Mouse (Mus musculus): Measurements from ENCODE around the gene Mymx. TPM values are rescaled to one million over a fixed set of nuclear protein-coding genes. Genes with fewer than 3 reads are reported as not detected.
A peak's percentile ranks its signal among the peaks of the same experiment; 100 is the strongest.

The Mymx gene
- total and polyA plus RNA-seq, 3 experiments: not detected

DNA sequence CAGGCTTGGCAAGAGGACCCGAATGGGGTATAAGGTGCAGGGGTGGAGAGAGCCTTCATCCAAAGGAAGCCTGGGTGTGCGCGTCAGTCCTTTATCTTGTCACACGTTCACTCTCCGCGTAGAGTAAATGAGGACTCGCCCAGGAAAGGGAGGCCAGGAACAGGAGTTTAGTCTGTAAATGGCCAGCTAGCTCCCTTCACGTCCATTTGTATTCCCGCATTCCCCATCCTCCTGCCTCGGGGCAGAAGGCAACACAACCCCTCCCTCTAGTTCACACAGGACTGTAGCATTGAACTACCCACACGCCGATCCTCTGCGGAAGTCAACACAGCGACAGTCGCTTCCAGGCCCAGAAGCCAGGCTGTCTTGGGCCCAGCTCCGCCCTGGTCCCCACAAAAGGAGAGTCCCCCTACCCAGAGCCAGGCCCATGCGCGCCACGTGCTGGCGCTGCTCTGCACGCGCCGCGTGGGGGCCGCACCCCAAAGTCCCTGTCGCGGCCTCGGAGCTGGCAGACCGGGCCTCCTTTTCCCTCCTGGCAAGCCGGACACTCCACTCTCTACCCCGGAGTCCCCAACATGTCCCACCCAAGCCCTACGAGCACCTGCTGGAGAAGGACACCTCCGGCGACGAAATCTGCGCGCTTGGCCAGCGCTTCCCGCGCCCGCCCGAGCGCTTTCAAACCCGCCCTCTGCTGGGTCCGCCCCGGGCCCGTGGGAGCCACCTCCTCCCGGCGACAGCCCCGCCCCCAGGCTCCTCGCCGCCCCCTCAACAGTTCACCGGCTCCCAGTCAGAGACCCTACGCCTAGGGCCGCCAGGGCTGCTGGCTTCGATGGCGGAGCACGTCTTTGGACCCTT lies 6.8 kb downstream of the Mymx start:
- H3K27me3 ChIP-seq (ENCODE audit: control insufficient read depth, insufficient read depth, low read length): no peaks in the 10 kb centered on the region
- DNase-seq: peak; percentile 90 to 91
- no peaks in the 10 kb centered on the region for H3K36me3 ChIP-seq (ENCODE audit: control insufficient read depth, insufficient read depth, low read length)
- no peaks in the 10 kb centered on the region for H3K79me2 ChIP-seq (replicated peaks; ENCODE audit: control insufficient read depth, insufficient read depth, low read length)
- TF ChIP-seq POLR2A (IDR thresholded peaks at IDR 0.05; ENCODE audit: insufficient read depth, low read depth, low read length): peak; percentile 75
- TF ChIP-seq CTCF (IDR thresholded peaks at IDR 0.05): peak; percentile 26; the same call in 1 of the 2 replicates
- no peak for TF ChIP-seq EP300 (IDR thresholded peaks at IDR 0.05; ENCODE audit: insufficient read depth, low read depth, low read length)
- WGBS: under 1% methylated on average over 58 of the region's 58 CpGs
- peak overlapping the region; percentile 63 for H3K9ac ChIP-seq (ENCODE audit: low read depth, low read length)
- peak overlapping the region; percentile 79 for H3K4me3 ChIP-seq
- peaks cover 37% of the 10 kb centered on the region for H3K4me1 ChIP-seq (ENCODE audit: control insufficient read depth, insufficient read depth, low read length)
- intact Hi-C loops (cut with DNase I): no loop called here
- H3K27ac ChIP-seq: peak overlapping the region; percentile 94

DNA sequence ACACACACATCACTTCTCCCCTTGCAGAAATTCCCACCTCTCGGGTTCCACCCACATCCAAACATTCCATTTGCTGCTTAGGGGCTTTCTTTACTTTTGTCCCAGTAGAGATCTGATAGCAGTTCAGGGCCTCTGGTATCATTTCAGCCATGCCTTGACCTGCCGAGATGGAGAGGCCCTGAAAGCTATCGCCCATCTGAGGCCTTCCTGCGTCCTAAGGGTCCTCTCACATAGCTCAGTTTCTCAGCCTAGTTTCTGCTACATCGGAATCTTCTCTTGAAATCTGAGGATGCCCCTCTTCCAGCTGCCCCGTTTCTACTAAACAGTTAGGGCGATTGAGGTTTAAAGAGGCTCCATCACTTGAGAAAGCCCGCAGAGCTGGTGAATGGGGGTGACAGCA lies 7.7 kb downstream of the Mymx start:
- H3K4me1 ChIP-seq (ENCODE audit: control insufficient read depth, insufficient read depth, low read length): peaks cover 37% of the 10 kb centered on the region
- DNase-seq: peak in 1 of 2 experiments; percentile 26
- H3K9ac ChIP-seq (ENCODE audit: low read depth, low read length): peak overlapping the region; percentile 17
- no peaks in the 10 kb centered on the region for H3K79me2 ChIP-seq (replicated peaks; ENCODE audit: control insufficient read depth, insufficient read depth, low read length)
- H3K4me3 ChIP-seq: peak overlapping the region; percentile 79
- TF ChIP-seq CTCF (IDR thresholded peaks at IDR 0.05) (no peak), EP300 (IDR thresholded peaks at IDR 0.05; ENCODE audit: insufficient read depth, low read depth, low read length) (no peak), POLR2A (IDR thresholded peaks at IDR 0.05; ENCODE audit: insufficient read depth, low read depth, low read length) (no peak)
- intact Hi-C loops (cut with DNase I): no loop called here
- 49% methylated on average over 8 of the region's 8 CpGs for WGBS
- no peak overlapping the region; the same call in 1 of the 2 replicates for H3K27ac ChIP-seq
- H3K36me3 ChIP-seq (ENCODE audit: control insufficient read depth, insufficient read depth, low read length): no peaks in the 10 kb centered on the region
- H3K27me3 ChIP-seq (ENCODE audit: control insufficient read depth, insufficient read depth, low read length): no peaks in the 10 kb centered on the region

GRCm38 (mm10) chr17:45593479-45593878 lies 8.4 kb downstream of the Mymx start:
- H3K36me3 ChIP-seq (ENCODE audit: control insufficient read depth, insufficient read depth, low read length): no peaks in the 10 kb centered on the region
- TF ChIP-seq EP300 (IDR thresholded peaks at IDR 0.05; ENCODE audit: insufficient read depth, low read depth, low read length): no peak
- TF ChIP-seq CTCF (IDR thresholded peaks at IDR 0.05): peak; percentile 27
- TF ChIP-seq POLR2A (IDR thresholded peaks at IDR 0.05; ENCODE audit: insufficient read depth, low read depth, low read length): no peak
- H3K9ac ChIP-seq (ENCODE audit: low read depth, low read length): peak overlapping the region; percentile 37
- H3K4me3 ChIP-seq: peak overlapping the region; percentile 25; the same call in 1 of the 2 replicates
- intact Hi-C loops (cut with DNase I): no loop called here
- WGBS: 39% methylated on average over 8 of the region's 8 CpGs
- peaks cover 35% of the 10 kb centered on the region for H3K4me1 ChIP-seq (ENCODE audit: control insufficient read depth, insufficient read depth, low read length)
- H3K27me3 ChIP-seq (ENCODE audit: control insufficient read depth, insufficient read depth, low read length): no peaks in the 10 kb centered on the region
- peak overlapping the region; percentile 81 for H3K27ac ChIP-seq
- no peaks in the 10 kb centered on the region for H3K79me2 ChIP-seq (replicated peaks; ENCODE audit: control insufficient read depth, insufficient read depth, low read length)
- peak in 1 of 2 experiments; percentile 42 for DNase-seq

DNA sequence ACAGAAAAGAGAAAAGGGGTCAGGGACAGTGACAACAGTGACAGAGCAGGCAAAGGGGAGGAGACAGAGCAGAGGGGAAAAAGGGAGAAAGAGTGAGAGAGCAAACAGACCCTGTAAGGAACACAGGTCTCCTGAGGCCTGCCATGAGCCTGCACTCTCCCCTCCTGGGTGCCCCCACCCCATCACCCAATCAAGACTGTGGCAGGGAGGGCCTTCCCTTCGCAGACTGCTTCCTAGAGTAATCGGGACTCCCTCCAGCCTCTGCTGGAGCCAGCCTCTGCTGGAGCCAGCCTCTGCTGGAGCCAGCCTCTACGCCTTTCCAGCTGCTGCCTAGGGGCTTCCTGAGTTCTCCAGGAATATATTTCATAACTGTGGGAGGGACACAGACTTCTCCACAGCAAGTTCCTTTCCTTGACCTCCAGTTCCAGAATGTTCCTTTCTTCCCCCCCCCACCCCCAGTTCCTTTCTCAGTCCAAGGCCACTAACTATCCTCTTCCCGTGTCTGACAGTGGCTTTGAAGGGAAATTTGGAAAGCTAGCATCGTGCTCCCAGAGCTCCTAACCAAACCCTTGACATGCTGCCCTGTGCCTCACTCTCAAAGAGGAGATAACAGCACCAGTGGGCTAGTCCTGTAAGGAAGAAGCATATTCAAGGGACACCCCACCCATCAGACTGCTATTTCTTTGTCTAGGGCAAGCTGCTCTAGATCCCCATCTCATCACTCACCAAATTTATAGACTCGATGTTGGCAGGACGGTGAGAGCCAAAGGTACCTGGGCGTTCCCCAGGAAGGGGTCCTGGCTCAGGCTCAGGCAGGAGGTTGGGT lies 9.1 kb downstream of the Mymx start:
- peak overlapping the region; percentile 30 for H3K4me3 ChIP-seq
- peak; percentile 76 to 78 for DNase-seq
- no peak for TF ChIP-seq CTCF (IDR thresholded peaks at IDR 0.05)
- 0 out of 2 replicates have a peak, but pooled peaks have one; percentile 8 for TF ChIP-seq POLR2A (IDR thresholded peaks at IDR 0.05; ENCODE audit: insufficient read depth, low read depth, low read length)
- H3K27me3 ChIP-seq (ENCODE audit: control insufficient read depth, insufficient read depth, low read length): no peaks in the 10 kb centered on the region
- H3K4me1 ChIP-seq (ENCODE audit: control insufficient read depth, insufficient read depth, low read length): peaks cover 35% of the 10 kb centered on the region
- H3K27ac ChIP-seq: peak overlapping the region; percentile 81
- intact Hi-C loops (cut with DNase I): no loop called here
- no peaks in the 10 kb centered on the region for H3K36me3 ChIP-seq (ENCODE audit: control insufficient read depth, insufficient read depth, low read length)
- peak overlapping the region; percentile 67 for H3K9ac ChIP-seq (ENCODE audit: low read depth, low read length)
- H3K79me2 ChIP-seq (replicated peaks; ENCODE audit: control insufficient read depth, insufficient read depth, low read length): no peaks in the 10 kb centered on the region
- WGBS: 16% methylated on average over 8 of the region's 8 CpGs

- intact Hi-C loops (cut with DNase I): no loop called here
- TF ChIP-seq CTCF (IDR thresholded peaks at IDR 0.05) (no peak), POLR2A (IDR thresholded peaks at IDR 0.05; ENCODE audit: insufficient read depth, low read depth, low read length) (peak; percentile 55; the same call in 1 of the 2 replicates), EP300 (IDR thresholded peaks at IDR 0.05; ENCODE audit: insufficient read depth, low read depth, low read length) (peak; percentile 75)
- DNase-seq: peak; percentile 81 to 83
- Histone ChIP-seq H3K4me3 (peak overlapping the region; percentile 30), H3K36me3 (ENCODE audit: control insufficient read depth, insufficient read depth, low read length) (no peaks in the 10 kb centered on the region), H3K4me1 (ENCODE audit: control insufficient read depth, insufficient read depth, low read length) (peaks cover 33% of the 10 kb centered on the region), H3K27ac (peak overlapping the region; percentile 81), H3K9ac (ENCODE audit: low read depth, low read length) (peak overlapping the region; percentile 67), H3K27me3 (ENCODE audit: control insufficient read depth, insufficient read depth, low read length) (no peaks in the 10 kb centered on the region), H3K79me2 (replicated peaks; ENCODE audit: control insufficient read depth, insufficient read depth, low read length) (no peaks in the 10 kb centered on the region)
- WGBS: 14% methylated on average over 16 of the region's 16 CpGs
These were observed 9.9 kb downstream of the Mymx start for GRCm38 (mm10) chr17:45591701-45592605.
